Mouse (Mus musculus) hindbrain, embryonic 14.5 days (tissue): ENCODE data around the gene Gm2663. TPM values are rescaled to one million over a fixed set of nuclear protein-coding genes. Genes with fewer than 3 reads are reported as not detected.

Experiments
- polyA plus RNA-seq: library from polyadenylated mRNA; unstranded; fragments of >200 nt; fragmentation: Nextera tagmentation; extraction: Ambion mirVana; gene quantifications from 2 replicates; pipeline ENCODE4 v1.2.1, GENCODE M21; 2014

Gene Gm2663
- polyA plus RNA-seq, 1 experiment from 2014 or later, result not detected

Other genes with a start within 250 kb of the Gm2663 start
- not detected in 2 replicates for gene Moxd2, start 112.0 kb downstream of the Gm2663 start, polyA plus RNA-seq
- not detected in 2 replicates for gene Prss58, start 99.1 kb downstream of the Gm2663 start, polyA plus RNA-seq
- not detected in 2 replicates for gene 1700074P13Rik, start 58.9 kb downstream of the Gm2663 start, polyA plus RNA-seq
- not detected in 2 replicates for gene Gm4744, start 47.6 kb downstream of the Gm2663 start, polyA plus RNA-seq
- not detected in 2 replicates for gene 1810009J06Rik, start 34.7 kb downstream of the Gm2663 start, polyA plus RNA-seq
- gene 2210010C04Rik, start 36.0 kb upstream of the Gm2663 start, polyA plus RNA-seq, result not detected in 2 replicates